Mouse (Mus musculus): ENCODE measurements around the gene Gpsm2. TPM values are rescaled to one million over a fixed set of nuclear protein-coding genes. Genes with fewer than 3 reads are reported as not detected.

The Gpsm2 gene
- 8.8 and 10.6 TPM in 2 replicates for polyA plus RNA-seq (2012; rRNA removed)

GRCm38 (mm10) chr3:108722036-108722872 is at the start of gene Gpsm2:
Gpsm2 (minus strand) TSS chr3:108722309.

GRCm38 (mm10) chr3:108739045-108739708 is 17.1 kb upstream of the Gpsm2 start, which contains the start of gene Aknad1:
Aknad1 (plus strand) TSS chr3:108739658.

GRCm38 (mm10) chr3:108653710-108654379 is 68.3 kb downstream of the Gpsm2 start, which contains the start of gene Clcc1:
Clcc1 (plus strand) TSS chr3:108653913.

Other genes starting within 250 kb of the Gpsm2 start
- 0.25 TPM in 1 of 2 replicates, not detected in the other for gene 1700013F07Rik, start 188.2 kb downstream of the Gpsm2 start, polyA plus RNA-seq (2012; rRNA removed)
- gene 5330417C22Rik, start 185.8 kb downstream of the Gpsm2 start, polyA plus RNA-seq (2012; rRNA removed): 100 and 113 TPM in 2 replicates
- gene Tmem167b, start 159.8 kb downstream of the Gpsm2 start, polyA plus RNA-seq (2012; rRNA removed): 4.5 and 5.4 TPM in 2 replicates
- gene Taf13, start 150.6 kb downstream of the Gpsm2 start, polyA plus RNA-seq (2012; rRNA removed): 1.3 and 1.8 TPM in 2 replicates
- gene Wdr47, start 131.0 kb downstream of the Gpsm2 start, polyA plus RNA-seq (2012; rRNA removed): 2.5 and 2.7 TPM in 2 replicates
- gene Clcc1, start 68.4 kb downstream of the Gpsm2 start, polyA plus RNA-seq (2012; rRNA removed): 22.7 and 27.9 TPM in 2 replicates
- 0.03 and 0.05 TPM in 2 replicates for gene Aknad1, start 17.3 kb upstream of the Gpsm2 start, polyA plus RNA-seq (2012; rRNA removed)
- gene Stxbp3, start 118.2 kb upstream of the Gpsm2 start, polyA plus RNA-seq (2012; rRNA removed): 4.3 and 7.3 TPM in 2 replicates
- 0.42 and 0.48 TPM in 2 replicates for gene Fndc7, start 167.7 kb upstream of the Gpsm2 start, polyA plus RNA-seq (2012; rRNA removed)
- gene Prpf38b, start 189.4 kb upstream of the Gpsm2 start, polyA plus RNA-seq (2012; rRNA removed): 56.6 and 62.9 TPM in 2 replicates
- gene Henmt1, start 217.6 kb upstream of the Gpsm2 start, polyA plus RNA-seq (2012; rRNA removed): 0.07 TPM in 1 of 2 replicates, not detected in the other
- gene Gm9857, start 218.1 kb upstream of the Gpsm2 start, polyA plus RNA-seq (2012; rRNA removed): not detected in 2 replicates